Mouse (Mus musculus) hindbrain, embryonic 11.5 days (tissue): ENCODE measurements around the gene Spc24. TPM values are rescaled to one million over a fixed set of nuclear protein-coding genes. Genes with fewer than 3 reads are reported as not detected.
"Not testable (repeated sequence)": the region's sequence is repeated elsewhere in the genome, so short reads cannot be mapped to it uniquely, and the experiment has no call there.

ENCODE experiments used
- ATAC-seq: fragments of 200-750 bp; cut with Nextera tagmentation; 2 replicates; pipeline ENCODE4 v1.8.0; 2017; ENCODE audit warnings: mild to moderate bottlenecking, moderate TSS enrichment, moderate library complexity; ENCODE audit not compliant: low FRiP score
- DNase-seq: peaks from one replicate; pipeline ENCODE4 v3.0.0-alpha.2; 2015; ENCODE audit warnings: low spot score
- H3K27ac ChIP-seq: fragments of 300-500 bp; sonication (generic); 2 replicates; pipeline ENCODE4 v1.5.1; 2014; ENCODE audit warnings: mild to moderate bottlenecking, low read depth, low read length
- H3K27me3 ChIP-seq: fragments of 300-500 bp; sonication (generic); 2 replicates; pipeline ENCODE4 v1.6.1; 2014; ENCODE audit warnings: mild to moderate bottlenecking, low read length, moderate library complexity, mixed read lengths; ENCODE audit not compliant: control insufficient read depth, insufficient read depth
- H3K36me3 ChIP-seq: fragments of 300-500 bp; sonication (generic); 2 replicates; pipeline ENCODE4 v1.6.1; 2014; ENCODE audit warnings: mild to moderate bottlenecking, low read length, moderate library complexity, mixed read lengths; ENCODE audit not compliant: control insufficient read depth, insufficient read depth
- H3K4me1 ChIP-seq: fragments of 300-500 bp; sonication (generic); replicated peaks from 2 replicates; pipeline ENCODE4 v1.6.1; 2014; ENCODE audit warnings: low read length, mixed read lengths; ENCODE audit not compliant: control insufficient read depth, insufficient read depth
- H3K4me2 ChIP-seq: fragments of 300-500 bp; sonication (generic); replicated peaks from 2 replicates; pipeline ENCODE4 v1.6.1; 2014; ENCODE audit warnings: mild to moderate bottlenecking, low read depth, low read length
- H3K4me3 ChIP-seq: fragments of 300-500 bp; sonication (generic); 2 replicates; pipeline ENCODE4 v1.5.1; 2014; ENCODE audit warnings: low read depth, low read length
- H3K9ac ChIP-seq: fragments of 300-500 bp; sonication (generic); 2 replicates; pipeline ENCODE4 v1.6.1; 2014; ENCODE audit warnings: low read depth, low read length
- H3K9me3 ChIP-seq: fragments of 300-500 bp; sonication (generic); 2 replicates; pipeline ENCODE4 v1.6.1; 2016; ENCODE audit warnings: low read length; ENCODE audit not compliant: control insufficient read depth
- WGBS: fragments of 180-500 bp; shearing (Covaris S2); extraction: QIAGEN DNeasy Blood & Tissue Kit; methylation state at CpG from one replicate; pipeline ENCODE4 v1.1.7; 2014; 5-methylcytosine and 5-hydroxymethylcytosine counted together
- polyA plus RNA-seq: library from polyadenylated mRNA; unstranded; fragments of >200 nt; fragmentation: Nextera tagmentation; extraction: Ambion mirVana; gene quantifications from 2 replicates; pipeline ENCODE4 v1.2.1, GENCODE M21; 2014

The Spc24 gene
- polyA plus RNA-seq, 1 experiment from 2014 or later: 94.3 TPM

GRCm38 (mm10) chr9:21798345-21799009 lies 38.4 kb upstream of the Spc24 start, which contains the start of gene Kank2:
Kank2 (minus strand) TSS chr9:21798744.
- peak within 1 kb of the TSS; percentile 74 for H3K4me2 ChIP-seq
- H3K9ac ChIP-seq: peak within 1 kb of the TSS; percentile 57
- H3K4me1 ChIP-seq: no peaks in the 10 kb centered on the region
- under 1% methylated on average over 38 of the region's 52 CpGs for WGBS
- H3K27ac ChIP-seq: peak within 1 kb of the TSS; percentile 25; the same call in 1 of the 2 replicates
- DNase-seq (peak; percentile 89), ATAC-seq (peak; percentile 85)
- no peaks in the 10 kb centered on the region for H3K27me3 ChIP-seq
- H3K9me3 ChIP-seq: no peaks in the 10 kb centered on the region
- peak within 1 kb of the TSS; percentile 55 for H3K4me3 ChIP-seq
- H3K36me3 ChIP-seq: no peaks in the 10 kb centered on the region

GRCm38 (mm10) chr9:21797921-21798344 lies 37.8 kb upstream of the Spc24 start:
- under 1% methylated on average over 21 of the region's 26 CpGs for WGBS
- peak; percentile 62 for ATAC-seq

GRCm38 (mm10) chr9:21796919-21797318 lies 36.8 kb upstream of the Spc24 start:
- WGBS: 66% methylated on average over 3 of the region's 3 CpGs
- DNase-seq: no peak
- H3K9ac ChIP-seq: no peak overlapping the region
- no peak for ATAC-seq
- H3K4me3 ChIP-seq: 0 out of 2 replicates have a peak overlapping the region, but pooled peaks have one; percentile 12
- H3K27me3 ChIP-seq: no peaks in the 10 kb centered on the region
- H3K27ac ChIP-seq: no peak overlapping the region
- H3K36me3 ChIP-seq: no peaks in the 10 kb centered on the region
- H3K9me3 ChIP-seq: no peaks in the 10 kb centered on the region
- H3K4me2 ChIP-seq: no peak overlapping the region
- H3K4me1 ChIP-seq: no peaks in the 10 kb centered on the region

More at GRCm38 (mm10) chr9:21797921-21798344, 37.8 kb upstream of the Spc24 start:
- Histone ChIP-seq H3K27ac (peak overlapping the region; percentile 25; the same call in 1 of the 2 replicates), H3K27me3 (no peaks in the 10 kb centered on the region), H3K4me3 (peak overlapping the region; percentile 55), H3K36me3 (no peaks in the 10 kb centered on the region), H3K9me3 (no peaks in the 10 kb centered on the region), H3K4me2 (peak overlapping the region; percentile 74), H3K9ac (peak overlapping the region; percentile 57), H3K4me1 (no peaks in the 10 kb centered on the region)
- peak; percentile 73 for DNase-seq

GRCm38 (mm10) chr9:21796259-21796658 lies 36.2 kb upstream of the Spc24 start:
- no peaks in the 10 kb centered on the region for H3K27me3 ChIP-seq
- H3K4me3 ChIP-seq: no peak overlapping the region
- ATAC-seq (no peak), DNase-seq (no peak)
- no peaks in the 10 kb centered on the region for H3K4me1 ChIP-seq
- H3K9me3 ChIP-seq: no peaks in the 10 kb centered on the region
- 58% methylated on average over 3 of the region's 3 CpGs for WGBS
- no peak overlapping the region for H3K9ac ChIP-seq
- no peak overlapping the region for H3K27ac ChIP-seq
- no peaks in the 10 kb centered on the region for H3K36me3 ChIP-seq
- no peak overlapping the region for H3K4me2 ChIP-seq

- DNase-seq (no peak), ATAC-seq (no peak)
- Histone ChIP-seq H3K27ac (no peak overlapping the region), H3K9ac (no peak overlapping the region), H3K36me3 (no peaks in the 10 kb centered on the region), H3K4me3 (no peak overlapping the region), H3K9me3 (no peaks in the 10 kb centered on the region), H3K4me2 (no peak overlapping the region), H3K4me1 (no peaks in the 10 kb centered on the region), H3K27me3 (no peaks in the 10 kb centered on the region)
- WGBS: 73% methylated on average over 5 of the region's 5 CpGs
These were observed 35.5 kb upstream of the Spc24 start for GRCm38 (mm10) chr9:21795579-21795978.

- no peaks in the 10 kb centered on the region for H3K36me3 ChIP-seq
- WGBS: 94% methylated on average over 25 of the region's 25 CpGs
- ATAC-seq: no peak
These were observed 34.8 kb upstream of the Spc24 start for GRCm38 (mm10) chr9:21794925-21795324.

GRCm38 (mm10) chr9:21794344-21794834 lies 34.3 kb upstream of the Spc24 start:
- Histone ChIP-seq H3K36me3 (no peaks in the 10 kb centered on the region), H3K4me1 (no peaks in the 10 kb centered on the region), H3K27ac (no peak overlapping the region), H3K4me3 (no peak overlapping the region), H3K4me2 (no peak overlapping the region), H3K9ac (no peak overlapping the region), H3K9me3 (no peaks in the 10 kb centered on the region), H3K27me3 (no peaks in the 10 kb centered on the region)
- DNase-seq (no peak), ATAC-seq (no peak)
- WGBS: 94% methylated on average over 18 of the region's 18 CpGs

More at GRCm38 (mm10) chr9:21794925-21795324, 34.8 kb upstream of the Spc24 start:
- no peaks in the 10 kb centered on the region for H3K27me3 ChIP-seq
- no peak overlapping the region for H3K4me3 ChIP-seq
- H3K4me2 ChIP-seq: no peak overlapping the region
- H3K4me1 ChIP-seq: no peaks in the 10 kb centered on the region
- no peak overlapping the region for H3K9ac ChIP-seq
- no peaks in the 10 kb centered on the region for H3K9me3 ChIP-seq
- no peak for DNase-seq
- no peak overlapping the region for H3K27ac ChIP-seq

- not testable (repeated sequence) for H3K27me3 ChIP-seq, H3K27ac ChIP-seq, H3K9ac ChIP-seq, ATAC-seq, H3K4me2 ChIP-seq, H3K36me3 ChIP-seq, H3K4me3 ChIP-seq, DNase-seq, H3K9me3 ChIP-seq, H3K4me1 ChIP-seq
- 97% methylated on average over 6 of the region's 6 CpGs for WGBS
These were observed 33.4 kb upstream of the Spc24 start for GRCm38 (mm10) chr9:21793507-21793906.

- H3K9ac ChIP-seq: no peak overlapping the region
- H3K4me2 ChIP-seq: no peak overlapping the region
- no peaks in the 10 kb centered on the region for H3K4me1 ChIP-seq
- H3K27me3 ChIP-seq: no peaks in the 10 kb centered on the region
- ATAC-seq: no peak
- H3K27ac ChIP-seq: no peak overlapping the region
- H3K4me3 ChIP-seq: no peak overlapping the region
- H3K9me3 ChIP-seq: no peaks in the 10 kb centered on the region
- no peak for DNase-seq
- WGBS: 87% methylated on average over 8 of the region's 8 CpGs
- H3K36me3 ChIP-seq: no peaks in the 10 kb centered on the region
These were observed 32.5 kb upstream of the Spc24 start for GRCm38 (mm10) chr9:21792644-21793043.
